Mouse (Mus musculus) embryonic facial prominence, embryonic 11.5 days (tissue): Measurements from ENCODE around the gene Gse1. TPM values are rescaled to one million over a fixed set of nuclear protein-coding genes. Genes with fewer than 3 reads are reported as not detected.

Experiments
- ATAC-seq: fragments of 200-750 bp; cut with Nextera tagmentation; replicated peaks from 2 replicates; pipeline ENCODE4 v1.8.0; 2017; ENCODE audit warnings: low read depth; ENCODE audit not compliant: insufficient number of reproducible peaks, low FRiP score, low TSS enrichment
- DNase-seq: peaks from one replicate; pipeline ENCODE4 v3.0.0-alpha.2; 2015; ENCODE audit warnings: low spot score
- H3K27ac ChIP-seq: fragments of 300-500 bp; sonication (generic); replicated peaks from 2 replicates; pipeline ENCODE4 v1.5.1; 2014; ENCODE audit warnings: mild to moderate bottlenecking, low read depth, low read length, control low read depth
- H3K27me3 ChIP-seq: fragments of 300-500 bp; sonication (generic); 2 replicates; pipeline ENCODE4 v1.6.1; 2014; ENCODE audit warnings: mild to moderate bottlenecking, low read length, moderate library complexity, mixed read lengths; ENCODE audit not compliant: control insufficient read depth, insufficient read depth
- H3K36me3 ChIP-seq: fragments of 300-500 bp; sonication (generic); replicated peaks from 2 replicates; pipeline ENCODE4 v1.6.1; 2014; ENCODE audit warnings: low read depth, mild to moderate bottlenecking, low read length, moderate library complexity, mixed read lengths; ENCODE audit not compliant: control insufficient read depth, insufficient read depth
- H3K4me1 ChIP-seq: fragments of 300-500 bp; sonication (generic); 2 replicates; pipeline ENCODE4 v1.6.1; 2014; ENCODE audit warnings: low read length, mixed read lengths; ENCODE audit not compliant: control insufficient read depth, insufficient read depth
- H3K4me2 ChIP-seq: fragments of 300-500 bp; sonication (generic); 2 replicates; pipeline ENCODE4 v1.6.1; 2014; ENCODE audit warnings: low read depth, mild to moderate bottlenecking, control low read depth, low read length, moderate library complexity
- H3K4me3 ChIP-seq: fragments of 300-500 bp; sonication (generic); 2 replicates; pipeline ENCODE4 v1.5.1; 2014; ENCODE audit warnings: low read depth, low read length, control low read depth
- H3K9ac ChIP-seq: fragments of 300-500 bp; sonication (generic); replicated peaks from 2 replicates; pipeline ENCODE4 v1.6.1; 2014; ENCODE audit warnings: mild to moderate bottlenecking, control low read depth, low read length
- H3K9me3 ChIP-seq: fragments of 300-500 bp; sonication (generic); replicated peaks from 2 replicates; pipeline ENCODE4 v1.6.1; 2016; ENCODE audit warnings: mild to moderate bottlenecking, low read length, inconsistent platforms, mixed read lengths; ENCODE audit not compliant: control insufficient read depth
- WGBS: fragments of 180-500 bp; shearing (Covaris S2); extraction: QIAGEN DNeasy Blood & Tissue Kit; methylation state at CpG from one replicate; pipeline ENCODE4 v1.1.7; 2014; 5-methylcytosine and 5-hydroxymethylcytosine counted together
- polyA plus RNA-seq: library from polyadenylated mRNA; unstranded; fragments of >200 nt; fragmentation: Nextera tagmentation; extraction: Ambion mirVana; gene quantifications from 2 replicates; pipeline ENCODE4 v1.2.1, GENCODE M21; 2014

Gse1 gene
- polyA plus RNA-seq, 1 experiment from 2014 or later = 8.1 TPM

DNA sequence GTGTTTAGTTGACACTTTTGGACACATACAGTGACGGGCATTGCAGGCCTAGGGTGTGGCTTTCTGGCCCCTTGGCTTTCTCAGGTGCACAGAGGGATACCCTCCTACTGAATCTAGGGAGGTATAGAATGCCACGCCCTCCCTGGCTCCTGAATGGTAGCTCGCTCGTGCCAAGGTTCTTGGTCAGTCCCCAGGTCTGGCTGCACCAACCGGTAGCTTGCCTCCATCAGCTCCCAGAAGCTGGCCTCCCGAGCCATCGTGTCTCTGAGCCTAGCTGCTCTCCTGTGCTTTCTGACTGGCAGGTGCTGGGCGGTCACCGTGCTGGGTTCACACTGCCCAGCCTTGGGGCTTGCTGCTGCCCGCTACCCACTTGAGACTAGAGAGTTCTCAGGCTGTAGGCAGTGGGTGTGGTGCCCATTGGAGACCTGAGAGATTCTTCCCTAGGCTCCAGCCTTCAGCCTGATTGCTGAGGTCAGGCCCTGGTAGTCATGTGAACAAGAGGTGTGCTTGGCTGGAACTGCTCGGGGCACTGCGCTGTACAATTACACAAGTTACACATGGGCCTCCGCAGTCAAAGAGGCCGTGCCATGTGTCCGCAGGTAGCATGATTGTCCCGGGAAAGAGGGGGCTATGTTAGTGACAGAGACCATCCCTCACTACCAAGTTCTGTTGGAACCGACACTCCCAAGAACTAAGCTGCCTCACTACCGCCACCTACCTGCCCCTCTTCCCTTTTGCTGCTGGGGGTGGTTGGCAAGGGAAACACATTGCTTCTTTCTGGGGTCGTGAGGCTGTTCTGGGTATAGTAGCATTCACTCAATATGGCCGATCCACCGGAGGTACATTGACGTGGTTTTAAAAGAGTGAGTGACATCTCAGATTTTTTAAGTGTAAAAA is 333.5 kb downstream of the Gse1 start:
- Histone ChIP-seq H3K36me3 (peaks cover under 1% of the 10 kb centered on the region; the same call in 1 of the 2 replicates), H3K4me3 (no peak overlapping the region)
- WGBS = 80% methylated on average over 22 of the region's 22 CpGs

GRCm38 (mm10) chr8:120562680-120563347 is 334.6 kb downstream of the Gse1 start:
- peak overlapping the region; percentile 60; the same call in 1 of the 2 replicates for H3K27ac ChIP-seq
- H3K9ac ChIP-seq = no peak overlapping the region
- no peaks in the 10 kb centered on the region for H3K9me3 ChIP-seq
- ATAC-seq = no peak
- peaks cover 6% of the 10 kb centered on the region for H3K36me3 ChIP-seq
- H3K27me3 ChIP-seq = no peaks in the 10 kb centered on the region
- 68% methylated on average over 18 of the region's 18 CpGs for WGBS
- no peak overlapping the region for H3K4me3 ChIP-seq
- no peak for DNase-seq
- no peak overlapping the region for H3K4me2 ChIP-seq
- H3K4me1 ChIP-seq = peaks cover 50% of the 10 kb centered on the region

More for the DNA sequence above, 333.5 kb downstream of the Gse1 start:
- H3K9ac ChIP-seq = no peak overlapping the region
- ATAC-seq = no peak
- no peaks in the 10 kb centered on the region for H3K27me3 ChIP-seq
- no peak overlapping the region for H3K27ac ChIP-seq
- H3K4me1 ChIP-seq = peaks cover 58% of the 10 kb centered on the region
- no peak overlapping the region for H3K4me2 ChIP-seq
- DNase-seq = no peak
- H3K9me3 ChIP-seq = no peaks in the 10 kb centered on the region

- 5% methylated on average over 8 of the region's 8 CpGs for WGBS
- peaks cover 9% of the 10 kb centered on the region for H3K36me3 ChIP-seq
These were observed 335.1 kb downstream of the Gse1 start for GRCm38 (mm10) chr8:120563348-120563724.

GRCm38 (mm10) chr8:120563851-120564837 is 335.9 kb downstream of the Gse1 start:
- Histone ChIP-seq H3K4me3 (no peak overlapping the region), H3K36me3 (peaks cover 13% of the 10 kb centered on the region), H3K27ac (peak overlapping the region; percentile 44), H3K4me2 (no peak overlapping the region), H3K9me3 (no peaks in the 10 kb centered on the region), H3K9ac (no peak overlapping the region), H3K4me1 (peaks cover 46% of the 10 kb centered on the region), H3K27me3 (no peaks in the 10 kb centered on the region)
- DNase-seq (peak; percentile 67), ATAC-seq (peak; percentile 8; the same call in 1 of the 2 replicates)
- WGBS = 19% methylated on average over 20 of the region's 20 CpGs

More at GRCm38 (mm10) chr8:120563348-120563724, 335.1 kb downstream of the Gse1 start:
- Histone ChIP-seq H3K27me3 (no peaks in the 10 kb centered on the region), H3K27ac (peak overlapping the region; percentile 44), H3K4me1 (peaks cover 46% of the 10 kb centered on the region), H3K9ac (no peak overlapping the region), H3K4me3 (no peak overlapping the region), H3K9me3 (no peaks in the 10 kb centered on the region), H3K4me2 (no peak overlapping the region)
- DNase-seq (peak; percentile 76), ATAC-seq (peak; percentile 8; the same call in 1 of the 2 replicates)

- peak overlapping the region; percentile 38; the same call in 1 of the 2 replicates for H3K27ac ChIP-seq
- H3K9ac ChIP-seq = no peak overlapping the region; the same call in 1 of the 2 replicates
- ATAC-seq = peak; percentile 57; the same call in 1 of the 2 replicates
- WGBS = 5% methylated on average over 7 of the region's 7 CpGs
- H3K36me3 ChIP-seq = peaks cover 14% of the 10 kb centered on the region
- no peaks in the 10 kb centered on the region for H3K9me3 ChIP-seq
- no peaks in the 10 kb centered on the region for H3K27me3 ChIP-seq
- DNase-seq = peak; percentile 40
- peaks cover 40% of the 10 kb centered on the region for H3K4me1 ChIP-seq
- no peak overlapping the region for H3K4me3 ChIP-seq
- H3K4me2 ChIP-seq = no peak overlapping the region
These were observed 337.0 kb downstream of the Gse1 start for GRCm38 (mm10) chr8:120565151-120565711.

DNA sequence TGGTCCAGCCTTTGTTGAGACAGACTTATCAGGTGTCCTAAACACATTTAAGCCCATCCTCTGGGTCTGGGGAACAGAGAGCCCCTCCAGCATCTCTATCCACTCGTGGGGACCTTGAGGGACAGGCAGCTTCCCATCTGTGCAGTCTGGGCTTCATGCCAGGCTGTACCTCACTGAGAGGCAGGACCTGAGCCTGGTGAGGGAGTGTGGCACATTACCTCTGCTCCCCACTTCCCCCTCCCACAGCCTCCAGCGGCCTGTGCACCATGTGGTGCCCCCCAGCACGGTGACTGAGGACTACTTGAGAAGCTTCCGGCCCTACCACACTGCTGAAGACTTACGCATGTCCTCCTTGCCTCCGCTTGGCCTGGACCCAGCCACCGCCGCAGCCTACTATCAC is 338.4 kb downstream of the Gse1 start:
- no peak overlapping the region for H3K4me2 ChIP-seq
- H3K9me3 ChIP-seq = no peaks in the 10 kb centered on the region
- no peak for DNase-seq
- no peak overlapping the region for H3K4me3 ChIP-seq
- H3K36me3 ChIP-seq = peaks cover 17% of the 10 kb centered on the region
- H3K27ac ChIP-seq = no peak overlapping the region; the same call in 1 of the 2 replicates
- WGBS = 87% methylated on average over 8 of the region's 8 CpGs
- H3K4me1 ChIP-seq = peaks cover 36% of the 10 kb centered on the region
- ATAC-seq = no peak
- no peak overlapping the region for H3K9ac ChIP-seq
- H3K27me3 ChIP-seq = no peaks in the 10 kb centered on the region

DNA sequence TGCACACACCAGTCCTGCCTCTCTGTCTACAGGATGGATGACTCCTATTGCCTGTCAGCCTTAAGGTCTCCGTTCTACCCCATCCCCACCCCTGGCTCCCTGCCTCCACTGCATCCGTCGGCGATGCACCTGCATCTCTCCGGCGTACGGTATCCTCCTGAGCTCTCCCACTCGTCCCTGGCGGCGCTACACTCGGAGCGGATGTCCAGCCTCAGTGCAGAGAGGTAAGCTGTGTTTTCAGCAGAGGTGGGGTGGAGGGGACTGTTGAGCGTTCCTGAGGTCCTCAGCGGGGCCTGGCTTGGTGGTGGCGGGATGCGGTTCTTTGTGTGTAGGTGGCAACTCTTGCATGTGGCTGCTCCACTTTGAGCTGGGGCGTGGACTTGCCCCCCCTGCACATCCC is 339.5 kb downstream of the Gse1 start:
- Histone ChIP-seq H3K4me2 (no peak overlapping the region), H3K27me3 (no peaks in the 10 kb centered on the region), H3K27ac (no peak overlapping the region), H3K36me3 (peaks cover 18% of the 10 kb centered on the region), H3K9me3 (no peaks in the 10 kb centered on the region), H3K4me1 (peaks cover 30% of the 10 kb centered on the region), H3K4me3 (no peak overlapping the region), H3K9ac (no peak overlapping the region)
- ATAC-seq = no peak
- DNase-seq = no peak
- WGBS = 95% methylated on average over 17 of the region's 17 CpGs
